Mouse (Mus musculus): ENCODE results near the gene Pik3ca.

Gene Pik3ca

DNA sequence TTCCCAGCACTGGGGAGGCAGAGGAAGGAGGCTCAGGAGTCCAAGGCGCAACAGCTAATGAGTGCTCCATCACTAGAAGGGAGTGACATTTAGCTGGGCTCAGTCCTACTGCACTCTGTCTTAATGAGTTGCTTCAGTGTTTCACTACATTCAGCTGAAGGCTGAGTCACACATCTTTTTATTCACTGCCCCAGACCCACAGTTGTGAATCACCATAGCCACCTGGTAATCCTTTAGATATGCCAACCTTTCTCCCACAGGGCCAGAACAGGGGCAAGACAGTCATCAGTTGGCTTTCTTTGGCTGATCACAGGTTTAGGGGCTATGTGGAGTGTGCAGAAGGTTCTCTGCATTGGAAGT is 99.2 kb downstream of the Pik3ca start:
- DNase-seq (ENCODE audit: low spot score in 2 of 2) = no peak

DNA sequence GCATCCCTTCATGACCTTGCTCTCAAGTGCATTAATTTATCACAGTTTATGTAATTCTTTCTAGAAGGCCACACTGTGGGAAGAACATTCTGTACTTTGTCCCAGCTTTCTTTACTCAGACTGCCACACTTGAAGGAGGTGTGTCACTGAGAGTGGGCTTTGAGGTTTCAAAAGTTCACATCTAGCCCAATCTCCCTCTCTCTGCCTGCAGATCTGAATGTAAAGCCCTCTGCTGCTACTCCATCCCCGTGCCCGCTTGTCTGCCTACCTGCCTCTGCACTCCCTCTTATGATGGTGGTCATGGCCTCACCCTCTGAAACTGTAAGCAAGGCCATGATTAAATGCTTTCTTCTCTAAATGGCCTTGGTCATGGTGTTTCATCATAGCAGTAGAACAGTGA is 102.9 kb downstream of the Pik3ca start:
- no peak for DNase-seq (ENCODE audit: low spot score in 2 of 2)

DNA sequence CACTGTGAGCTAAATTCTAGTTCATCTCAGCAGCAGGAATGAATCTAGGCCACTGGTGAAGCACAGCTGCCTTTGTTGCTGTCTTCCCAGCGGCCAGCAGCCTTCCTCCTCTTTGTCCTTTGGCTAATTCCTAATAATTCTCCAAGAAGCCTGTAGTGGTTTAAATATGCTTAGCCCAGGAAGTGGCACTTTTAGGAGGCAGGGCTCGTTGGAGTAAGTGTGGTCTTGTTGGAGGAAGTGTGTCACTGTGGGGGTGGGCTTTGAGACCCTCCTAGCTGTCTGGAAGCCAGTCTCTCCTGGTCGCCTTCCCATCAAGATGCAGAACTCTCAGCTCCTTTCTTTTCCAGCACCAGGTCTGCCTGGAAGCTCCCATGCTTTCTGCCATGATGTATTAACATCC is 108.4 kb downstream of the Pik3ca start:
- no peak for DNase-seq (ENCODE audit: low spot score in 2 of 2)

DNA sequence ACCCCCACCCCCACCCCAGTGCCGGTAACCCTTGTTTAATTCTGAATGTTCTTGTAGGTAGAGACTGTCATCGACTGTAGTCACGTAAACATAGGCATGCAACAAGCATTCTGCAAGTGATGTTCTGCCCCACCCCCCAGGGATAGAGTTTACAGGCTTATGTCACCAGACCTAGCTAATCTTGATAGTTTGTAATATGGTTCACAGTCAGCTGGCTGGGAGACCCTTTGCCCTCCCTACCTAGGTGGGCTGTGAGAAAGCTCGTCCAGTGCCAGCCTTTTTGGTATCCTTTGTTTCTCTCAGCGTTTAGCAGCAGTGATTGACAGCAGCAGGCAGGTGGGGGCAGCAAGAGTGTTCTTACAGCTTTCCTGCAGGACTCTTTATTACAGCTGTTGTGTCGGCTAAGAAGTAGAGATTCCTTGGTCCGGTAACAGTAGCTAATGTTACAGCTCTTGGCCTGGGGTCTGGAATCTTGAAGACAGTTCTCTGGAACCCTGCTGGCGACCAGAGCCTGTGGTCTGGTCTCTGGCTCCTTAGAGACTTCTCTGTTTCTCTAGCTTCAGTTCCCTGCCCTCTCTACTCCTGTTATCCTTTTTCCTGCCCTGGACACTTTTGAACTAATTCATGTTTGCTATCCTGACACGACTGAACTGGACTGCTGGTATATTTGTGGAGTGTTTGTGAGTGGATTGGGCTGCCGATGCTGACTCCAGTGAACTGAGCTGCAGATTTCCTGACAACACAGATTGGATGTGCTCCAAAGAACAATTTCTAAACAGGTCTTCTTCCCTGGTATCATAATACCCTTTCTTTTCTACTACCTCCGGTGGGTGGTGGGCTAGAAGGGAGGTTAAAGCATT is 109.1 kb downstream of the Pik3ca start:
- no peak for DNase-seq (ENCODE audit: low spot score in 2 of 2)

DNA sequence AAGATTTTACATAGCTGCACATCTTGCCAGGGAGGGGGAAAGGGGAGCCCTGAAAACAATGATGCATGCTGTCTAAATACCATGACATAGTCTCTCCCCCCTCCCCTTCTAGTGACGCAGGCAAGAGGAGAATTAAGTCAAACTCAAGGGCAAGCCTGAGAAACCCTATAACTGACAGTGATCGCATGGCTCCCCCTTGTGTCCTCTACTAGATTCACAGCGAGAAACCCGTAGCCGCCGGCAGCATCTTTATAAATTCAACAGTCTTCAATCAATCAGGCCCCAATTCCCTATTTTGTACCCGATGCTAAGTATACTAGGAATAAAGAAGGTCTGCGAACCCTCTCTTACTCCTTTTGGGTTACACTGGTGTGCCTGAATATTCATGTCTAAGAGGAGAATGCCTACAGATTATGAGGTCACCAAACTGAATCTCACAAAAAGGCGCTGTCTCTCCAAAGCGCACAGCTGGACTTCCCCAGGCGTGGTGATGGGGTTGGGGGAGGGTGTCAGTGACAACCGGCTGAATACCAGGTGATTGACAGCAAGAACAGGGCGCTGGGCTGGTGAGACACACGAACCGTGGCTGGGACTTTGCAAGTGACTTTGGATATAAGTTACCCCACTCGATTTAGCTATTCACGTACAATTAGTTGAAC is 111.3 kb downstream of the Pik3ca start:
- peak; percentile 54 to 64 for DNase-seq (ENCODE audit: low spot score in 2 of 2)

DNA sequence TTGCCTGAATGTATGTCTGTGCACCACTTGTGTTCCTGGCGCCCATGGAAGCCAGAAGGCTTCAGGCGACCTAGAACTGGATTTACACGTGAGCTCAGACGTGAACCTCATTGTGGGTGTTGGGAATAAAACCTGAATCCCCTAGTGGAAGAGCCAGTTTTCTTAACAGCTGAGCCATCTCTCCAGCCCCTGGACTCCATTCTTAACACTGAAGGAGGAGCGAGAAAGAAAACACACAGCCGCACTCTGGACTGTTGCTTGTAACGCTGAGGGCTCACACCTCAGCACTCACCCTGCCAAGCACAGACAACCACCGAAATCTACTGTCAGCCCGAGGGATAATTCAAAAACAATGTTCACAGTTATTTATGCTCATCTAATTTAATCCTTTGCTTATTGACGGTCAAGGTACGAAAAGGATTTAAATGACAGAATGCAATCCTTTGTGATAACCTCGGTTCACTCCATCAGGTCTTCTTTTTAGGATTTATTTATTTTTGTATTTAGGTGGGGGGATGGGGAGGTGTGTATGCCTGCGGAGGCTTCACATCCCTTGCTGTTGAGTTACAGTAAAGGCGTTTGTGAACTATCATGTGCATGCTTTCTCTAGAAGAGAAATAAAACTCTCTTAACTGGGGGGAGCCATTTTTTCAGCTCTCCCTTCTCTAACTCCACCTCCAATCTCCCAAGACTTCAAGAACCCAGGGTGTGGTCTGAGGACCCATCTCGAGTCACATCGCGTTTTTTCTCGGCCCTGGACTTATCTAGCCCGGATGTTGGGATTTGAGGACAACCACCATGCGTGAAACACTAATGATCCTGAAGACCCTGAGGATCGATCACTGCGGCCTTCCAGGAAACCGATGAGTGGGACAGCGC is 112.3 kb downstream of the Pik3ca start, which contains the start of gene Zfp639:
Gene Zfp639, plus strand, starts transcription at position 764 of the 879 bp plus-strand sequence.
- DNase-seq (ENCODE audit: low spot score in 2 of 2) = no peak

DNA sequence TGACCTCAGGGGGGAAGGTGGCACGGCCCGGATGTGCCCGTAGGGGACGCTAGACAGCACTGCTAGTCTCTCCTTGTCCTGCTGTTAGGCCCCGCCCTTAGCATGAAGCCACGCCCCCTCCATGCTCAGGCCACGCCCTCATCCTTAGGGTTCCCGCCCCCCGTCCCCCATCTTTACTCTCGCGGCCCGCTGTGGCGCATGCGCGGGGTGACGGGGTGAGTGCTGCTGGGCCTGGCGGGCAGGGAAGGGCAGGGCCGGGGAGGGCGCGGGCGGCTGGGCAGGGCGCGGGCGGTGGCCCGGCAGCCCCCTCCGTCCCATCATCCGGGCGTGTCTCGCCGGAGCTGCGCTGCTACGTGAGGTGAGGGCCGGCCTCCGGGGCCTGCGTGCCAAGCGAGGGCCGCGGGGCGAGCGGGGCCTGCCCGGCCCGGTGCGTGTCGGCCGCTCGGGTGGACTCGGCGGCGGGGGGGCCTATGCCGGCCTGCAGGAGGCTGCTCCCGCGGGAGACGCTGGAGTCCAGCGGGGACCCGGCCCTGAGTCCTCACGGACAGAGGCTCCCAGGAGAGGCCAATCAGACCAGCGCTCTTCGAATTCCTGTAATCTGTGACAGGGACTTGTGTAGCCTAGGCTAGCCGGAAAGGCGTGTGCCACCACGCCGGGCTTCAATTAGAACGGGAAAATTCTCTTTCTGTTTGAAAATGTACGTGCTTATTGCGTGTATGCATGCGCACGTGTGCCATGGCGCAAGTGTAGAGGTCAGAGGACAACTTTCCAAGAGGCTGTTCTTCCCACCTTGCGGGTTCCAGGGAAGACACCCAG is 113.1 kb downstream of the Pik3ca start:
- peak; percentile 89 to 93 for DNase-seq (ENCODE audit: low spot score in 2 of 2)

DNA sequence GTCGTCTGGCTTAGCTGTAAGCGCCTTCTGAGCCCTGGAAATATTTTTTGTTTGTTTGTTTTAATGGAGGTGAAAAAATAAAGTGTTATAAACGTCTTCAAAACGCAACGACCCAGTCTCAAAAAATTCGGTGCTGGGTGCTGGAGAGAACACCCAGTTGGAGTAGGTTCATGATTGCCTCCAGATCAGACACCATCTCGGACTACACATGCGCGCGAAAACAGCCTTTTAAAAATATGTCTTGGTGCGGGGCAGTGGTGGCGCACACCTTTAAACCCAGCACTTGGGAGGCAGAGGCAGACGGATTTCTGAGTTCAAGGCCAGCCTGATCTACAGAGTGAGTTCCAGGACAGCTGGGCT is 113.7 kb downstream of the Pik3ca start:
- DNase-seq (ENCODE audit: low spot score in 2 of 2) = peak in 1 of 2 experiments; percentile 22

DNA sequence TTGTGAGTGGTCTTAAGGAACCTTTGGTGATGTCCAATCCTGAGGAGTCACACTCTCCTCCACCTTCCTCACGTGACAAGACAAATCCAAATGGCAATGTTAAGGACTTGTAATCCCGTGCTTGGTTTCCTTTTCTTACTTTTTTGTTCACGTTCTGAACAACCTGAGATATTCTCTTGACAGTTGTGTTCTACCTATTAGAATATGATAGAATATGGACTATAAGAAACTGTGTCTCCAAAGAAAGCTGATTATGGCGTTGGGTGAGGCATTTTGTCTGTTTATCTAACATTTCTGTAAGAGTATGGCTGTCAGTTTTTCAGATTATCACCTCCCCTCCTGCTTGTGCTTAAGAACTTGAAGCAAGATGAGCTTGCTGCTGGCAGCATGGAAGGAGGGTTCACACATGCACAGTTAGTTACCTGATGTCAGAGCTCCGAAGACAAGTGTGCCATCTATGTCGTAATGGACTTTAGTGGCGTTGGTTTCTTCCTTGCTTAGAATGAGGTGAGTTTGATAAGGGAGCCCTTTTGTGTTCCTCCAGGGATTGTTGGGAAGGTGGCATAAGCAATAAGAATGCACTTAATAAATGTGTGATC is 115.3 kb downstream of the Pik3ca start:
- DNase-seq (ENCODE audit: low spot score in 2 of 2) = no peak

DNA sequence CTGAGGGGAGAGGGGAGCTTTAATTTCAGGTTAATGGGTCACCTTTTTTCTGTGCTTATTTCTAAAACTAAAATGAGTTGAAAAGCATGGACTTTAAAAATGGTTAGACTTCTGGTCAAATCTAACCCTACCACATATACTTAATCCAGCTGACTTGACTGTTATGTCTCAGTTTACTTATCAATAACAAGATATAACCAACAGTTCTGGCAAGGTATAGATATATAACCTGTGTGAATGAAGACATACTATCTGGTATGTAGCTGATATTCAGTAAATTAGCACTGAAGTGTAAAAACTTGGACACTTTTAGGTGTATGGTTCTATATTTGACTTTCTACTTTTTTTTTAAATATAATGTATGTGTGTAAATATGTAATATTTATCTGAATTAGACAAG is 116.1 kb downstream of the Pik3ca start:
- no peak for DNase-seq (ENCODE audit: low spot score in 2 of 2)
